Mouse (Mus musculus) megakaryocyte, embryonic 14.5 days (primary cell): Measurements from ENCODE around the gene Kif1b.

Experiments used
- FLI1 ChIP-seq: IDR thresholded peaks from 2 replicates; pipeline ENCODE4 v1.6.1; 2012; ENCODE audit warnings: low read length, inconsistent platforms, mixed read lengths
- GATA1 ChIP-seq: IDR thresholded peaks from 3 replicates; pipeline ENCODE4 v1.6.1; 2012; ENCODE audit warnings: mixed read lengths, low read length, inconsistent platforms, borderline replicate concordance

GRCm38 (mm10) chr4:149334881-149335280 lies 27.4 kb upstream of the Kif1b start:
- no peak for TF ChIP-seq GATA1
- TF ChIP-seq FLI1, result no peak
